Comparison of ENCODE assay signal across 9 mouse cellular contexts in the genomic region with DNA sequence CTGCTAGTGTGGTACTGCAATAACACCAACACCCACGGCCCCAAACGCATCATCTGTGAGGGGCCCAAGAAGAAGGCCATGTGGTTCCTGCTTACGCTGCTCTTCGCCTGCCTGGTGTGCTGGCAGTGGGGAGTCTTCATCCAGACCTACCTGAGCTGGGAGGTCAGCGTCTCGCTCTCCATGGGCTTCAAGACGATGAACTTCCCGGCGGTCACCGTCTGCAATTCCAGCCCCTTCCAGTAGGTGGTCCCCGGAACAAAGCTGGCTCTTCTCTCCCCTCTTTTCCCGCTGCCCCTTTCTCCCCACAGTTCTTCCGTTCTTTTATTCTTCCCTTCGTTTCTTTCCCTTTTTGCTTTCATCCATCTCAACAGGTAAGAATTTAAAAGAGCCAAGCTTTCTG. TPM values are rescaled to one million over a fixed set of nuclear protein-coding genes. Genes with fewer than 3 reads are reported as not detected.
DNase-seq lines count a peak whose midpoint lies in the region; ATAC-seq and TF ChIP-seq lines count a peak whose summit lies in the region.
"Had no signal": no experiment of that assay in that cellular context is flagged by ENCODE, and none has a peak within 500 bp of the region (broad histone marks: within the 10 kb centered on the region; RNA-seq: fewer than 3 reads in every experiment).

No protein-coding gene starts in this region.

- H3K4me3 ChIP-seq in forebrain, embryonic 10.5 days, result peak overlapping the region; percentile 32; the same call in 1 of the 2 replicates
- no peak overlapping the region; the same call in 1 of the 2 replicates for H3K4me3 ChIP-seq in hindbrain, postnatal 0 days (ENCODE audit: low read length)
- H3K4me3 ChIP-seq in lung, embryonic 16.5 days (ENCODE audit: low read length), result no peak overlapping the region
- H3K4me3 ChIP-seq: myocyte had no signal

- H3K27ac ChIP-seq in forebrain, embryonic 10.5 days, result 0 out of 2 replicates have a peak overlapping the region, but pooled peaks have one; percentile 60
- H3K27ac ChIP-seq in hindbrain, postnatal 0 days, result no peak overlapping the region
- no peak overlapping the region for H3K27ac ChIP-seq in lung, embryonic 16.5 days (ENCODE audit: low read length)

- DNase-seq in right cerebral cortex, adult 18-20 months, result peak; percentile 10
- no peak for DNase-seq in right cerebral cortex, postnatal 25 days
- DNase-seq in forebrain, embryonic 10.5 days (ENCODE audit: extremely low spot score, low spot score), result peak; percentile 67
- DNase-seq in hindbrain, postnatal 0 days (ENCODE audit: low spot score), result no peak
- peak; percentile 60 for DNase-seq in retina, postnatal 1 day

- TF ChIP-seq CTCF in hindbrain, postnatal 0 days (IDR thresholded peaks at IDR 0.05; ENCODE audit: low read depth), result peak; percentile 74

- H3K9ac ChIP-seq in hindbrain, postnatal 0 days (replicated peaks; ENCODE audit: low read length), result no peak overlapping the region
- no peak overlapping the region for H3K9ac ChIP-seq in lung, embryonic 16.5 days (ENCODE audit: low read length)

- H3K27me3 ChIP-seq in forebrain, embryonic 10.5 days (ENCODE audit: poor library complexity, severe bottlenecking), result peaks cover 10% of the 10 kb centered on the region; the same call in 1 of the 2 replicates
- H3K27me3 ChIP-seq in hindbrain, postnatal 0 days (ENCODE audit: insufficient read depth, low read length), result no peaks in the 10 kb centered on the region
- H3K27me3 ChIP-seq in lung, embryonic 16.5 days (ENCODE audit: control insufficient read depth, insufficient read depth, low read depth, low read length), result no peaks in the 10 kb centered on the region

- ATAC-seq in cerebellum, adult (ENCODE audit: insufficient number of reproducible peaks, low FRiP score, low TSS enrichment), result peak; percentile 40; the same call in 1 of the 2 replicates
- ATAC-seq in hindbrain, postnatal 0 days, result no peak
- 0 out of 2 replicates have a peak, but pooled peaks have one; percentile 34 for ATAC-seq in lung, embryonic 16.5 days (ENCODE audit: low read depth)
- ATAC-seq in activated CD4-positive, CD25-positive, alpha-beta regulatory T cell, adult 4 months, result no peak

- H3K9me3 ChIP-seq in forebrain, embryonic 10.5 days, result no peaks in the 10 kb centered on the region
- H3K9me3 ChIP-seq in hindbrain, postnatal 0 days (ENCODE audit: low read length), result no peaks in the 10 kb centered on the region
- H3K9me3 ChIP-seq in lung, embryonic 16.5 days (ENCODE audit: control insufficient read depth, low read length), result no peaks in the 10 kb centered on the region

- H3K4me1 ChIP-seq in forebrain, embryonic 10.5 days, result peaks cover 13% of the 10 kb centered on the region; the same call in 1 of the 2 replicates
- H3K4me1 ChIP-seq in hindbrain, postnatal 0 days (ENCODE audit: insufficient read depth, low read length), result no peaks in the 10 kb centered on the region
- peaks cover 4% of the 10 kb centered on the region; the same call in 1 of the 2 replicates for H3K4me1 ChIP-seq in lung, embryonic 16.5 days (replicated peaks; ENCODE audit: control insufficient read depth, insufficient read depth, low read length)

- no peaks in the 10 kb centered on the region for H3K36me3 ChIP-seq in forebrain, embryonic 10.5 days (replicated peaks)
- no peaks in the 10 kb centered on the region for H3K36me3 ChIP-seq in hindbrain, postnatal 0 days (ENCODE audit: insufficient read depth, low read length)
- no peaks in the 10 kb centered on the region for H3K36me3 ChIP-seq in lung, embryonic 16.5 days (ENCODE audit: control insufficient read depth, insufficient read depth, low read length)

- H3K4me2 ChIP-seq in hindbrain, postnatal 0 days (ENCODE audit: low read depth, low read length), result peak overlapping the region; percentile 16; the same call in 1 of the 2 replicates
- H3K4me2 ChIP-seq in lung, embryonic 16.5 days (ENCODE audit: low read depth, low read length), result peak overlapping the region; percentile 7; the same call in 1 of the 2 replicates

- 10% methylated on average over 14 of the region's 14 CpGs for WGBS in forebrain, embryonic 10.5 days
- WGBS in hindbrain, postnatal 0 days, result 9% methylated on average over 14 of the region's 14 CpGs
- 7% methylated on average over 14 of the region's 14 CpGs for WGBS in lung, embryonic 16.5 days

RNA-seq across cellular contexts. Expression of a gene that starts 34.5 kb away (rescaled TPM):
- polyA plus RNA-seq in forebrain, embryonic 10.5 days (2016; fragmentation: Nextera tagmentation; extraction: Ambion mirVana), result 0.10 TPM in 1 of 2 replicates, not detected in the other
- 0.07 and 0.16 TPM in 2 replicates for total RNA-seq in hindbrain, postnatal 0 days (2014; rRNA removed)
- 0.25 and 0.29 TPM in 2 replicates for polyA plus RNA-seq in hindbrain, postnatal 0 days (2015; fragmentation: Nextera tagmentation; extraction: Ambion mirVana)
- 7.1 and 7.4 TPM in 2 replicates for polyA plus RNA-seq in lung, embryonic 16.5 days (2015; fragmentation: Nextera tagmentation; extraction: Ambion mirVana)
- polyA plus RNA-seq in activated CD4-positive, CD25-positive, alpha-beta regulatory T cell, adult 4 months (2017; shearing (Covaris generic)), result not detected
- polyA plus RNA-seq: myocyte had no signal

Comparison
In these comparisons a context has a peak if more than half of its experiments do, and no peak if none do; other contexts are left out.
1. DNase-seq: peak in right cerebral cortex, adult 18-20 months (single experiment), forebrain, embryonic 10.5 days (single experiment) and retina, postnatal 1 day (single experiment); none in right cerebral cortex, postnatal 25 days (single experiment) and hindbrain, postnatal 0 days (single experiment).
2. ATAC-seq: peak in cerebellum, adult (single experiment) and lung, embryonic 16.5 days (single experiment); none in hindbrain, postnatal 0 days (single experiment) and activated CD4-positive, CD25-positive, alpha-beta regulatory T cell, adult 4 months (single experiment).